Mouse (Mus musculus): ENCODE measurements at regions not wholly inside any gene's neighbourhood (a gene's known extent, or its start where the extent isn't known, plus 50 kb on each side); places are given as distances from the start of the nearest gene placed in this dataset.

DNA sequence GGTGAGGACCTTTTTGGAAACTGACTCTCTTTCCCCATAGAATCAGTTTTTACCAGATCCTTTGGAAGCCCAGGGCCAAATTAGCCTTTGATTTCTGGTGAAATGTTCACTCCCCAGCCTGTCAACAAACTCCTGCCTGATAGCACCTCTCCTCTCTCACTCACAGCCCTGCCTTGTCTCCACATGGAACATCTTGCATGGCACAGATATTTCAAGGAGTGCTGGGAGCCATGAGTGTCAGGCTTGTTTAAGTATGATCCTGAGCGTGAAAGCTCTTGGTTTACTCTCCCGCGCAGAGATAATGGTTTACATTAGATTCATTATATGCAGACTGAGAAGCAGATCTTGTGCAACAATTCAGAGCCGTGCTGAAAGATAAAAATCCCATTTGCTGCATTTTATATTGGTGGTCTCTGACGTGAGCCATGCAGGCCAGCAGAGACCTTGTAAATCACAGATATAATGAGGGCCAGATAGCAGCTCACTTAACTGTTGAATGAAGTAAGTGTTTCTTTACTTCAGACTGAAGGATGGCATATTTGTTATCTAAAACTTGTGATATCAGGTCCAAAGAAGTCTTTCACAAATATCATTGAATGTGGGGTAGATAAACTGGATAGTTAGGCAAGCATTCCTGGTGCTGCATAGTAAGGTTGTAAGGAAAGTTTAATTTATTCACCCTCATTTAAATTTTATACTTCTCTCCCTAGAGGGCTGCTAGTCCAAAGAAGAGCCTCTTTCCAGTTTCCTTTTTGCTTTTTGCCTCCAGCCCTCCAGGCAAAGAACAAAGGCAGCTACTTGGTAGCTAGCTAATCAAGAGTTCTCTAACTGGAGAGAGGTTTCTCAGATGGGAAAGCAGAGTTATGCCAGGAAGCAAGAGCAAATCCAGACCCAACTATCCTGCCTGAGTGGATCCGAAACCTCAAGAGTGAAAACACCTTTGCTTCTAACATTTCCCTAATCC lies 81.8 kb downstream of the Tbx18 start:
- no peak for DNase-seq (ENCODE audit: extremely low spot score in 1 of 2, low spot score in 2 of 2)
- intact Hi-C loops (cut with DNase I) = no loop called here

DNA sequence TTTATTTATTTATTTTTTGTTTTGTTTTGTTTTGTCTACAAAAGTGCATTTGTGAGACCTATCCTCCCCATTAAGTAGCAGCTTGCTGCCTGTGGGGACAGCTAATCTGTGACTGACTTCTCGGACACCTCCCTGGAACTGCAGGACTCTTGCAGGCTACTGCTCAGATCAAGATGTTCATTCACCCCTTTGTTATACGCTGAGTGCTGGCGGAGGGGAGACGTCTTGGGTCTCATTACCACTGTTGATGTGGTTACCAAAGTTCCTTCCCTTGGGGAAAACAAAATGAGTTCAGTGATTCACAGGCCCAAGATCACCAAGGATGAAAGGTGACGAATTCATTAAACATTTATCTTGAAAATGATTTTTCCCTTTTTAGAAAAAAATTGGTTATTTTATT lies 82.7 kb downstream of the Tbx18 start:
- DNase-seq (ENCODE audit: extremely low spot score in 1 of 2, low spot score in 2 of 2) = no peak
- intact Hi-C loops (cut with DNase I) = no loop called here

DNA sequence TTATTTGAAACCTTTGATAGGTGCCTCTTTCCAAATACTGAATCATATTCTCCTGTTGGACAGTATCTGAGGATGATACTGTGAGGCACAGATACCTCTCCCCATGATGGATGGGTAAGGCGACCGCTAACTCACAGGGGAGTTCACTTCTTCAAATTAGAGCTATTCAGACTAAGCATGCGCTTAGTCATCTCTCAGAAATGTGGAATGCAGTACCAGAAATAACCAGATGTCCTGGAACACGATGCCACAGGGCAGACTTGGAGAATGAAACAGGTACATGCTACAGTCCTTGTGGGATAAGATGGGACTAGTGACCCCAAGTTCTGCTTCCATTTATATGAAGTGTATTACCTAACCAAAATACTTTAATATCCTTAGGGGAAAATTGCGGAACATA lies 86.0 kb downstream of the Tbx18 start:
- intact Hi-C loops (cut with DNase I) = no loop called here
- no peak for DNase-seq (ENCODE audit: extremely low spot score in 1 of 2, low spot score in 2 of 2)

DNA sequence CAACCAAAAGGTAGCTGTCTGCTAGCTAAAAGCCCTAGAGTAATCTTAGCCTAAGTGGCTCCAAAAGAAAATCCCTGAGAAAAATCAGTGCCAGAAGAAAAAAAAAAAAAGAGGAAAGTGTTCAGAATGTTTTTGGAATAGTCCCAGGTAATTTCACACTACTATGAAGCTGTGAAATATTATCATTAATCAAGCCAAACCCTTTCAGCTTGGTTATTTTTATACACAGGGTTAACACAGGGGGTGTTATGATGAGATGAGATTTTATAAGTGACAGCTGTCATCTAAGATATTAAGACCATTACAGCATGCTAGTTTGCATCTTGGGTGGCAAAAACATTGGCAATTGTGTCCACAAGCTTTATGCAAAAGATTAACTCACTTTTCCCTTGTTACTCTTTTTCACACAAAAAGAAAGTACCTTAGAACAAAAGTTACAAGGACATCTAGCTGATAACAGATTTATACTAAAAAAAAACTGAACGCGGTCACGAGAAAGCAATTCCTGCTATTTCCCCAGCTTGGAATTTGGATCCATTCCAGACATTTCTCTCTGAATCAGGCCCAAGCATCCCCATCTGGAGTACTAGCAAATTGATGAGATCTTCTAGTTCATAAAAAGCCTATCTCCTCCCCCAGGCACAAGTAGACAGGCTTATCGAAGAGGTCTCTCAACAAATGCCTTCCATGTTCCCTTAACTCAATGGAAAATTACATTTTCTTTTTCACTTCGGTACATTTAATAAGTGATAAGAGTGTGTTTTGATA lies 97.0 kb downstream of the Tbx18 start:
- intact Hi-C loops (cut with DNase I) = no loop called here
- DNase-seq (ENCODE audit: extremely low spot score in 1 of 2, low spot score in 2 of 2) = peak in 1 of 2 experiments; percentile 15

DNA sequence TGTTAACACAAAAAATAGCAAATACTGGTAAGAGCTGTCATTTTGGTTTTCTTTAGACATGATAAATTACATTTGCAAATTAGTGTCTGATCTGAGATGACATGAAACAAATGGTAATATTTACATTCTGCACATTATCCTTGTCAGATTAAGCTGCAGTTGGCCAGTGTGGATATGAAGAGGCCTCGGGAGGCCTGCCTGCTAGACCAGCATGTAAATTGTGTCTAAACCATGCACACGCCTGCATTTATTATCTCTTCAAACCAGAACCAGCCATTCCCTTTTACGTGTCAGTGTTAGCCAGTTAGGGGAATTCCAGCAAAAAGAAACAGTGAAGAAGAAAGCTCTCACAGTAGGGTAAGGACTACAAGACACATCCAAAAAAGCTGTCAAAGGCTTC lies 104.6 kb downstream of the Tbx18 start:
- intact Hi-C loops (cut with DNase I) = no loop called here
- no peak for DNase-seq (ENCODE audit: extremely low spot score in 1 of 2, low spot score in 2 of 2)

DNA sequence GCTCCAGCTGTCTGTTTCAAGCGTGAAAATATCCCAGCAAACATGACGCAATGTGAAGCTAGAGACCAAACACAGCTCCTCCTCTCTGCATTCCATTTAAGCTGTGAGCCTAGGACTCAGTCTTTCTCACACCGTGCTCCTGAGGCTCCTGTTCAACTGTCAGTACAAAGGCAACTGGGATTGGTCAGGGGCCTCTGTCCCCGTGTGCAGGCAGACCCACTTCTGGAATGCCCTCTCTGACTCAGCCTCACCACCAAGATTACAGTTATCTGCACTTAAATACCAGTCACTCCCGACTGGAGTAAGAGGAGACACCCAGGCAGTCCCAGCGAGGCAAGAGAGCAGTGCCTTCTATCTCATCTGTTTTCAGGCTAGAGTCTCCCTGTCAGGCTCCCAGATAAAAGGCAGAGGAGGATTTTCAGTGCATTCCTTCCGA lies 112.8 kb downstream of the Tbx18 start:
- intact Hi-C loops (cut with DNase I) = no loop called here
- DNase-seq (ENCODE audit: extremely low spot score in 1 of 2, low spot score in 2 of 2) = no peak

DNA sequence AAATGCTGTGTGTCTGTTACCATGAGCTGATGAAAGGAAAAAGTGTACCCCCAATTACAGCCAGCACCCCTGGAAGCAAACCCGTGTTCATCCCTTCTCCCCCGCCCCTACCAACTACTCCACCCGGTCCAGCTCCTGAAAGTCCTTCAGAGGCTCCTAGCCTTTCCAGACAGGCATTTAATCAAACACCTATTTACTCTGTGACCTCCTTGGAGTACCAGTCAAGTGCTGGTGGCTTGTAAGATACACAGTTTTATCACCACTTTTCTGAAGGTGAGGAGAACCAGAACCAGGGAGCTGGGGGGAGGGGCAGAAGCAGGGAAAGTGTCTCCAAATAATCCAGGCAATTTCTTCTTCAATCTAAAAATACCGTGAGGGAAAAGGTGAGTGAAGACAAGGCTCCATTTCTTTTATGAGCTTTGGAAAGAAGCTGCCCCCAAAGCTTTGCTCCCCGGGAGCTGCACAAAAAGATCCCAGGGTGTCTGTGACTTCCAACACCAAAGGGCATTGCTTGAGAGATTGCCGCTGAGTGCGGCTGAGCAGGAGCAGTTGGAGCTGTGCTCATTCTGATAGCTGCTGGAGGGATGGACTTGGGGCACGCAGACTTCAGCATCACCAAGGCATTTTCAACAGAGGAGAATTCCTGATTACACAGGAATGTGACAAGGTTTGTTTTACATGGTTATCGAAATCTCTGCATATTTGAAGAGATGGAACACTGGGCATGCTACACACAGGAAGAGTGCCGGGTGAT lies 123.0 kb downstream of the Tbx18 start:
- intact Hi-C loops (cut with DNase I) = no loop called here
- DNase-seq (ENCODE audit: extremely low spot score in 1 of 2, low spot score in 2 of 2) = no peak

DNA sequence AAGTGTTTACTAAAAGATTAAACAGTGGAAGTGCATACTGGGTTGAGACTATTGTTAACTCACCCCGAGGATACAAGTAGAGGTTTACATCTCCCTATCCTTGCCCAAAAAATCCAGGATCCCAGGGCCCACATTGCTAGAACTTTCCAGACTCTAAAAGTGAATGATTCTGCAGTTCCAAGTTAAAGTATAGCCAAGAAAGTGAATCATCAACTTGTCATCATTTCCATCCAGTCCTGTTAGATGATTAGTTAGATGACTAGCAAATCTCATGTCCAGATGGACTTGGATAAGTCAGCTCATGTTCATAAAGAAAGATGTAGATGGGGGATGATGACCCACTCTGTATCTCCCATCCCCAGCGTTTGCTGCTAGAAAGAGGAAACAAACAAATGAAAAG lies 155.5 kb downstream of the Tbx18 start:
- intact Hi-C loops (cut with DNase I) = no loop called here
- no peak for DNase-seq (ENCODE audit: extremely low spot score in 1 of 2, low spot score in 2 of 2)

DNA sequence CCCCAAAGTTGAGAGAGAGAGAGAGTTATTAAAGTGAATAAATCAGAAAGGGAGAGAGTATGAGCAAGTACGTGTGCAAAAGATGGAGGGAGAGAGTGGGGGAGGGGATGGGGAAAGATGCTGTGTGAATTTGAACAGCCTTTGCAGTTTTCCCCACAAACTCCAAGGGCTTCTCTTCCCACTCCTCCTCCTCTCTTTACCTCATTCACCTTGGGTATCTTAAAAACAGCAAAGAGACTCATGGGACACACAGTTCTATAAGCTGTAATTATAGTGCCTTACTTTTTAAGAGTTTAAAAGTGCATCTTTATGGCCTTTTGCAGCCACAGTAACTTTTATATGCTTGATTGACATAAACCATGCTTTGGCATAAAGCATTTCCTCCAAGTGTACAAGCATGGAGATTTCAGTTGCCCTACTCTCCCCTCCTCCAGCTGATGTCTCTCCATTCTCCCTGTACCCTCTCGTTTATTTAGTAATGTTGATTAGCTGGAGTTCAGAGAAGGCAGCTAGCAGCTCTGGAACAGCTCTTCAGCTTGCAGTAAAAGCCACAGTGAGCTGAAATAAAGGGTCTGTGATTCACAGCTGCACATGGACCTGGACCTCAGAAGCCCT lies 156.7 kb downstream of the Tbx18 start:
- DNase-seq (ENCODE audit: extremely low spot score in 1 of 2, low spot score in 2 of 2) = no peak
- intact Hi-C loops (cut with DNase I) = no loop called here

DNA sequence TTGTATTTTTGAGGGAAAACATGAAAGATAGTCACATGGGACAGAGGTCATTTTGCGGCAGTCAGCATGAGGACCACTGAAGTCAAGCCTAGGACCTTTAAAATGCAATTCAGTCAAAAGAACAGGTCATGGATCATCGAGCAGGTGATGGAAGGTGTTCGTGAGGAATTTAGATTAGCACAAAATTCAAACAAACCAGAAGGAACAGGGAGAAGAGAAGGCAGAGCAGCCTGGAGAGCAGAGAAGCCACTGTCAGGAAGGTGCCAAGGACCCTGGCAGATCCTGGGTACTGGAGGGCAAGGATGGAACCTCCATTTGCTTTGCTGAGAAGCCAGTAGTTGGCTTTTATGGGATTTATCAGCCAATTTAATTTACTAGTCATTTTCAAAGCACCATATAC lies 167.8 kb downstream of the Tbx18 start:
- no peak for DNase-seq (ENCODE audit: extremely low spot score in 1 of 2, low spot score in 2 of 2)
- intact Hi-C loops (cut with DNase I) = no loop called here

DNA sequence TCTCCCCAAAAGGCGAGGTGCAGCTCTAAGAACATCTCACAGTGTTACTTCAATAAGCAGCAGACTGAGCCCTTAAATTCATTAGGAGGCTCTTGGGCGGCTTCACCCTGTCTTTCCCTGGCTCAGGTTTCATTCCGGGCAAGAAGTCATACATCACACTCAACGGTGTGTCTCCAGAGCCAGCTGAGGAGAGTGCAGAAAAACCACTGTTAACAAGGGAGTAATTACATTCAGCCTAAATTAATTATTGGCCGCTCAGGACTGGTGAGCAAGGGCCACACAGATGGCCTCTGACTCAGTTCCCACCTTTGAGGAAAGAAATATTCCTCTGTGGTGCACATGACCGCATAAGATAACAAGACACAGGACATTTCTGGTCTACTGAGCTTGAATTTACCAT lies 168.3 kb downstream of the Tbx18 start:
- no peak for DNase-seq (ENCODE audit: extremely low spot score in 1 of 2, low spot score in 2 of 2)
- intact Hi-C loops (cut with DNase I) = no loop called here

DNA sequence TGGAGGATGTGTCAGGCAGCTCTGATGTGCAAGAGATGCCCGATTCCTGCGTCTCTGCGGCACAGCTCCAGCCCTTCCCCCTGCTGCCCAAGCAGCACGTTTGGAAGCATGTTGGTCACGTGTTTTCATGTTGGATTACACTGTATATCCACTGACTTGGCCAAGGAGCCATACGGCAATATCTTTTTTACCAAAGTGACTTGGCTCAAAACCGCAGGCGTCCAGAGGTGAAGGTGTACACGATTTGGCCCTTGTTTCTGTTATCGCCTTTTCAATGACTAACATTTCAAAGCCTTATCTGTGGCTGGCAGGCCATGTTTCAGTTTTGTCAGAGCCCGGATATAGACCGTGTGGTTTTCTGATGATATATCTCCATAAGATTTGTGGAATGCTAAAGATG lies 173.2 kb downstream of the Tbx18 start:
- intact Hi-C loops (cut with DNase I) = no loop called here
- DNase-seq (ENCODE audit: extremely low spot score in 1 of 2, low spot score in 2 of 2) = no peak

DNA sequence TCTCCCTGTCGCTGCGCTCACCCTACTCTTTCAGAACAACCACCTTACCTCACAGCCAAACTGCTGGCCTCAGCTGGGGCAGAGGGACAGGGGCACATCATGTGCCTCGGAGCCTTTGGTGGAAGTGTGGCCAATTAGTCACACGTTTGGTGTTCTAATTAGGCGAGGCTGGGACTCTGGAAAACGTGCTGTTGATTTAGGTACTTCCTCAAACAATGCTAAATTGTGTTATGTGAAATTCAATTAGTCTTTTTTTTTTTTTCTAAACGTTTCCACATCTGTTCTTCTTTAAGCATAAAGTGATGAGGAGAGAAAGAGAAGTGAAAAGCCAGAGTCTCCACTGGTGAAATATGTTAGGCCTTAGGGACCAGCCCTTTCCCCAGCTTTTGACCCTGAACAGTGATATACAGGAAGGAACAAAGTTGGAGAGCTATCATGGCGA lies 174.1 kb downstream of the Tbx18 start:
- DNase-seq (ENCODE audit: extremely low spot score in 1 of 2, low spot score in 2 of 2) = no peak
- intact Hi-C loops (cut with DNase I) = no loop called here

DNA sequence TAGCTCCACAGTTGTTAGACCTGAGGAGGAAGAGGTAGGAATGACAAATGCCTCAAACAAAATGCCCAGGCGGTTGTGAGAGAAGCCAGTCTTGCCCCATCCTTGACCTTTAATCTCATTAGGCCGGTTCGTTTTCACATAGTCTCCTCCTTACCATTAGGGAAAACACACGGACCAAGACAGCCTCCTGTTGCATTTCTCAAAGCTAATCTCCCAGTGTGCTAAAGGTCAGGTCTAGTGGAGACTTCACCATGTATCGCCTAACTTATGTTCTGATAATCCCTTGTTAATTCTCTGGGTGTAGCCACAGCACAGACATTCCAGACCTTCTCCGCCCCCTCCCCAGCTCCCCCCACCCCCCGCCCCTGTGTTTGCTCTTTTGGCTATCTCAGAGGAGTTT lies 174.5 kb downstream of the Tbx18 start:
- intact Hi-C loops (cut with DNase I) = no loop called here
- DNase-seq (ENCODE audit: extremely low spot score in 1 of 2, low spot score in 2 of 2) = no peak

DNA sequence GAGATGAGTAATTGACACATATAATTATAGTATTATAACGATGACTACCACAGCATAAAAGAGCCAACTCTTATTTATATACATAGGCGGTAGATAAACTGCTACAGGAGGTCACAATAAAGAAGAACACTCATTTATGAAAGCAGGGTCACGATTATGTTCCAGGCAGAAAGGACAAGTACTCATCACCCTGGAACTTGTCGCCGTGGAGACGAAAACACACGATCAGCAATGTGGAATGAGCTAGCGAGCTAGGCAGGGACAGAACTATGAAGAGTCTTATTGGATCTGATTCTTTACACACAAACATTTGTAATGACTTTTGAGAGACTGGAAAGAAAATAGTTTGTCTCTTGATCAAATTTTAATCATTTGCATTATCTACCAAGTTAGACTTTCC lies 197.9 kb downstream of the Tbx18 start:
- no peak for DNase-seq (ENCODE audit: extremely low spot score in 1 of 2, low spot score in 2 of 2)
- intact Hi-C loops (cut with DNase I) = no loop called here

DNA sequence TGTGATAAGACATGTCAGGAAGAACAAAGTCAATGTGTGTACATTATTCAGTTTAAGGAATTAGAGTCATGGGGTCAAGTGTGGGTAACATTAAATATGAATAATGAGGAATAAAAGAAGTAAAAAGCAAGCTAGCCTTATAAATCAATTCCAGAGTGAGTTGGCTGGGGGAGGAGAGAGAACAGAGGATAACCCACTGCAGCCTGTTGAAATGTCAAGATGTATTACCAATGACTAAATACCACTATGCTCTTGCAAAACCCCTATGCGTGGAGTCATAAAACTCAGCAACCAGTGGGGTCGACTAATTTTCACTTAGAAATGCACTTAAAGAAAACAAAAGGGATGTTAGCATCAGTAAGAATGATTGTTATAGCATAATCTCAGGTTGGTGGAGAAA lies 201.2 kb downstream of the Tbx18 start:
- intact Hi-C loops (cut with DNase I) = no loop called here
- no peak for DNase-seq (ENCODE audit: extremely low spot score in 1 of 2, low spot score in 2 of 2)

DNA sequence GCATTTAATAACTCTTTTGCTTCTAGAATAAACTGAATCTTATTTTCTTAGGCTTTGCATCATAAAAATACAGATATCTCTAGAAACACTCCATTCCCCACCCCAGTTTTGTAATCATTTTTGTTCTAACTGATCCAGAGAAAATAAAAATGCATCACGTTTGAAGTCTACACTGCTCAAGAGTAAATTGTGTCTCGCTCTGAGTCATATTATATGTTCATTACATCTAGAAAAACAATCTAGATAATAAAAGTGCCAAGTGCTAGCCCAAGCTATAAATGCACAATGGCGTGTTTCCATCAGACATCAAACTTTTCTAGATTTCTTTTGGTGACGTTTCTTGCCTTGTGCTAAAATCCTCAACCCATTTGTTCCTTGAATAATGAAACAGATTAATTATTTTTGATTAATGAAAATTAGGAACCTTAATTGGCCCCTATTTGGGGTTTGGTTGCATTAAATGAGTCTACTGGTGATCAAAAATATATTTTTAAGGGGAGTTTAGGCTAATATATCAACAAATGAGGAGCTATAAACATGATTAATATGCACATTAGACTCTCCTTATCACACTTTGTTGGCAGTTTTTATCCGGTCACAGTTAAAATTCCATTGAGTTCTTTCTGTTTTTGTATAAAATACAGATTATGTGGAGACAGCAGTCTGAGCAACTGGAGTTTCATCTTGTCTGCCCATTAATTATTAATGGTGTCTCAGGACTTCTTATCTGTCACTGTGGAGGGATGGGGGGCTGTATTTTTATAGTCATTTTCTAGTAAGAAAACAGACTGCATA lies 206.0 kb downstream of the Tbx18 start:
- no peak for DNase-seq (ENCODE audit: extremely low spot score in 1 of 2, low spot score in 2 of 2)
- intact Hi-C loops (cut with DNase I) = no loop called here

DNA sequence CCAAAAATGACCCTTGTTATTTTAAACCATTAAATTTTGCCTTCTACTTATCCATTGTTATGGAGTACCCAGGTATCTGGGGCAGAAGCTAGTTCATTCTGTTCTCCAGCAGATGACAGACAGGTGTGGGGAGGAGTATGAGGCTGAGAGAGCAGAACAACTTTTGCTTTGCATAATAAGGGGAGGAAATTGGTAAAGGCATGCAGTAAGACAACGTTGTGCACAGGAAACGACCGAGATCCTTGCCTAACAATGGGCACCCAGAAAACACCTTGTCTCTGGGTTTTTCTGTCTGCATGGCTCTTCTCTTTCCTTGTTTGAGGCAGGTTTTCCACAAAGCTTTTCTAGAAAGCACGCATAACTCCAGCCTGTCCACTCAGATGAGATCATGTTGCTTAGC lies 220.4 kb downstream of the Tbx18 start:
- DNase-seq (ENCODE audit: extremely low spot score in 1 of 2, low spot score in 2 of 2) = no peak
- intact Hi-C loops (cut with DNase I) = no loop called here

Measured in left cerebral cortex, postnatal 10 days (tissue).